Mouse (Mus musculus): ENCODE data around the gene As3mt.
"Not testable (repeated sequence)": the region's sequence is repeated elsewhere in the genome, so short reads cannot be mapped to it uniquely, and the experiment has no call there.

As3mt gene

GRCm38 (mm10) chr19:46756221-46756620 is 49.0 kb downstream of the As3mt start:
- no peak for DNase-seq

GRCm38 (mm10) chr19:46759096-46759495 is 51.8 kb downstream of the As3mt start:
- DNase-seq = peak; percentile 39

GRCm38 (mm10) chr19:46759909-46760308 is 52.7 kb downstream of the As3mt start:
- DNase-seq = not testable (repeated sequence)

GRCm38 (mm10) chr19:46760375-46761160 is 53.3 kb downstream of the As3mt start:
- peak; percentile 88 for DNase-seq

- peak; percentile 100 for DNase-seq
These were observed 54.1 kb downstream of the As3mt start, which contains the start of gene Cnnm2 for GRCm38 (mm10) chr19:46761247-46761946. TSS of gene Cnnm2 (plus strand) at chr19:46761596.

GRCm38 (mm10) chr19:46761971-46762290 is 54.7 kb downstream of the As3mt start:
- no peak for DNase-seq

- DNase-seq = peak; percentile 47
These were observed 55.2 kb downstream of the As3mt start for GRCm38 (mm10) chr19:46762291-46762991.

- DNase-seq = peak; percentile 7
These were observed 55.7 kb downstream of the As3mt start for GRCm38 (mm10) chr19:46762992-46763342.

GRCm38 (mm10) chr19:46763356-46763755 is 56.1 kb downstream of the As3mt start:
- DNase-seq = no peak

- no peak for DNase-seq
These were observed 56.9 kb downstream of the As3mt start for GRCm38 (mm10) chr19:46763932-46764762.

- DNase-seq = no peak
These were observed 57.5 kb downstream of the As3mt start for GRCm38 (mm10) chr19:46764763-46765117.

- no peak for DNase-seq
These were observed 58.9 kb downstream of the As3mt start for GRCm38 (mm10) chr19:46766125-46766524.

GRCm38 (mm10) chr19:46769759-46770158 is 62.5 kb downstream of the As3mt start:
- DNase-seq = no peak

- DNase-seq = no peak
These were observed 64.5 kb downstream of the As3mt start for GRCm38 (mm10) chr19:46771801-46772200.

- DNase-seq = no peak
These were observed 69.1 kb downstream of the As3mt start for GRCm38 (mm10) chr19:46776391-46776790.

- no peak for DNase-seq
These were observed 69.6 kb downstream of the As3mt start for GRCm38 (mm10) chr19:46776850-46777249.

- DNase-seq = no peak
These were observed 70.8 kb downstream of the As3mt start for GRCm38 (mm10) chr19:46777928-46778680.

- not testable (repeated sequence) for DNase-seq
These were observed 71.9 kb downstream of the As3mt start for GRCm38 (mm10) chr19:46779130-46779529.

GRCm38 (mm10) chr19:46784038-46784437 is 76.8 kb downstream of the As3mt start:
- no peak for DNase-seq

- DNase-seq = no peak
These were observed 77.2 kb downstream of the As3mt start for GRCm38 (mm10) chr19:46784502-46784901.

GRCm38 (mm10) chr19:46785633-46786032 is 78.4 kb downstream of the As3mt start:
- DNase-seq = no peak

- DNase-seq = no peak
These were observed 82.5 kb downstream of the As3mt start for GRCm38 (mm10) chr19:46789782-46790181.

Measured in thymus, postnatal 14 days (tissue).